Mouse (Mus musculus): ENCODE measurements around the gene Tgfbr3. TPM values are rescaled to one million over a fixed set of nuclear protein-coding genes. Genes with fewer than 3 reads are reported as not detected.
A peak's percentile ranks its signal among the peaks of the same experiment; 100 is the strongest.

Gene Tgfbr3
- polyA plus RNA-seq, 1 experiment from 2014 or later = 2.2 TPM

- no peak overlapping the region for H3K4me2 ChIP-seq (ENCODE audit: low read length)
- H3K27me3 ChIP-seq (replicated peaks; ENCODE audit: control insufficient read depth, insufficient read depth, low read length) = no peaks in the 10 kb centered on the region
- WGBS = 91% methylated on average over 5 of the region's 5 CpGs
- no peak for ATAC-seq
- no peak overlapping the region for H3K27ac ChIP-seq (ENCODE audit: low read length)
- no peaks in the 10 kb centered on the region for H3K4me1 ChIP-seq (replicated peaks; ENCODE audit: control insufficient read depth, insufficient read depth, low read length)
- no peak overlapping the region for H3K9ac ChIP-seq (replicated peaks; ENCODE audit: low read depth, low read length)
- no peaks in the 10 kb centered on the region for H3K9me3 ChIP-seq (ENCODE audit: control insufficient read depth, low read length)
- no peaks in the 10 kb centered on the region for H3K36me3 ChIP-seq (ENCODE audit: control insufficient read depth, insufficient read depth)
- H3K4me3 ChIP-seq (replicated peaks; ENCODE audit: low read length) = no peak overlapping the region
These were observed 81.5 kb downstream of the Tgfbr3 start for GRCm38 (mm10) chr5:107207911-107208310.

DNA sequence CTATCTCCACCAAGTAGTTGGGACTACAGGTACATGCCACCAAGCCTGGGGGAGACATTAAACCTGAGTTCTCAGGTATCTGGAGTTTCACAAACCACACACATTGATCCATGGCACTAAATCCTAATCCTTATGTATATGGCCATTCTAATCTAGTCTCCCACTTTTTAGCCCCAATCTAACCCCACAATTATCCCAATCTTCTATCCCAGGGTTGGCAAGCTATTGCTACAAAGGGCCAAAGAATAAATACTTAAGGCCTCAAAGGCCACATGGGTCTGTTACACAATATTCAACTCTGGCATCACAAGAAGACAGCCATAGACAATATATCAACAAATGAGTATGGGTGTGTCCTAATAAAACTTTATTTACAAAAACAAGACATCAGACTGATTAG lies 85.1 kb downstream of the Tgfbr3 start:
- Histone ChIP-seq H3K9me3 (ENCODE audit: control insufficient read depth, low read length) (no peaks in the 10 kb centered on the region), H3K27me3 (replicated peaks; ENCODE audit: control insufficient read depth, insufficient read depth, low read length) (no peaks in the 10 kb centered on the region), H3K36me3 (ENCODE audit: control insufficient read depth, insufficient read depth) (no peaks in the 10 kb centered on the region), H3K4me3 (replicated peaks; ENCODE audit: low read length) (no peak overlapping the region), H3K9ac (replicated peaks; ENCODE audit: low read depth, low read length) (no peak overlapping the region), H3K4me2 (ENCODE audit: low read length) (no peak overlapping the region), H3K27ac (ENCODE audit: low read length) (no peak overlapping the region), H3K4me1 (replicated peaks; ENCODE audit: control insufficient read depth, insufficient read depth, low read length) (0 out of 2 replicates have a peak, but pooled peaks cover 5% of the 10 kb centered on the region)
- no peak for ATAC-seq

DNA sequence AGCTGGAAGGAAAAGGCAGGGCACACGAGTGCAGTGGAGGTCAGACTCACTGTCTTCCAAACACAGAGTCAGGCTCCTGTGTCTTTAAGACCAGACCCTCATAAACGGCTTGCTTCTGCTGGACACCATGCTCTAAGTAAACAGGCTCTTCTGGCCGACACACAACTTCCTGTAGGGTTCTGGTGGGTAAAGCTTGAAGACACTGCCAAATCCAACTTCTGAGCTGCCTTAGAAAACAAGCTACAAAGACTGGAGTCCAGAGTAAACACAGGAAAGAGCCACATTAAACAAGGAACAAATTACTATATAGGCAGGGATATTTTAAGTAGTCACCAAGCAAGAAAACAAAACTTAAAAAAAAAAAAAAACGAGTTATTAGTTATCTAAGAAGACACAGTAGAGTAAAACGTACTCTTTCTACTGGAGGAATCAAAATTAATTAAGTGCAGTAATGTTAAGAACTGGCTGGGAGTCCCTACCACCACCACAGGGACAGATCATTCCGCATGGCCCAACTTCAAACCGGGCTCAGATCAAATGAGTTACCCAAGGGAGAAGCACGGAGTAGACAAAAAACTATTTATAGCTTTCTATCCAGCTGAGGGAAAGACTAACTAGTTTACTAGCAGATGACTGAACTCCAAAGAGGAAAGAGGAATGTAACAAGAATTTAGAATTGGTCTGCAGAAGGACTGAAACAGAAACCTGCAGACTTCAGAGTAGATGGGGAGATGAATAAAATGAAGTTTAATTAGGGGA lies 86.4 kb downstream of the Tgfbr3 start:
- no peak for ATAC-seq
- Histone ChIP-seq H3K27ac (ENCODE audit: low read length) (no peak overlapping the region), H3K9me3 (ENCODE audit: control insufficient read depth, low read length) (no peaks in the 10 kb centered on the region), H3K9ac (replicated peaks; ENCODE audit: low read depth, low read length) (no peak overlapping the region), H3K4me3 (replicated peaks; ENCODE audit: low read length) (no peak overlapping the region), H3K27me3 (replicated peaks; ENCODE audit: control insufficient read depth, insufficient read depth, low read length) (no peaks in the 10 kb centered on the region), H3K36me3 (ENCODE audit: control insufficient read depth, insufficient read depth) (no peaks in the 10 kb centered on the region), H3K4me2 (ENCODE audit: low read length) (no peak overlapping the region), H3K4me1 (replicated peaks; ENCODE audit: control insufficient read depth, insufficient read depth, low read length) (0 out of 2 replicates have a peak, but pooled peaks cover 5% of the 10 kb centered on the region)
- 39% methylated on average over 8 of the region's 8 CpGs for WGBS

DNA sequence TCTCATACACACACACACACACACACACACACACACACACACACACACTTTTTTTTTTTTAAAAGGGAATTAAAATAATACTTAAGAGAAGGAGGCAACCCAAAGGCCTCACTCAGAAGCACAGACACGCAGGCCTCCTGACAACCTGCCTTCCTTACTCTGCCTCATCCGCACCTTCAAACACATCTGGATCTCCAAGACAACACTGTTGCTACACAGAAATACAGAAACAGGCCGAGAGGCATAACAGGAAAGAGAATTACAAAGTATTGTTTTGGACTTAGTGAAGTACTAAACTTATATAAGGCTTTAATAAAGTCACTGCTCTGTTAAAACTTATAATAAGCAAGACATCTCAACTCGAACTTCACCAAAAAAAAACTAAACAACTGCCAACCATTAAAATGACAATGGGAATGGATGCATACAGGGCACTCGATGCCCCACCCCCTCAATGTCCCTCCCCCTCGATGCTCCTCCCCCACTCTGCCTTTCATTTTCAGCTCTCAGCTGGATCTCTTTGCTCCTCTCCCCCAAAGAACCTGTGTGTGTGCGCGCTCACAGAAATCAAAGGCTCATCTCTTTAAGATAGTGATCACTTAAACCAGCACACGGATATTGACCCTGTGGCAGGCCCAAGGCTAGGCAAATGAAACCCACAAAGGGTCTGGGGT lies 87.8 kb downstream of the Tgfbr3 start:
- no peak overlapping the region for H3K4me2 ChIP-seq (ENCODE audit: low read length)
- no peaks in the 10 kb centered on the region for H3K27me3 ChIP-seq (replicated peaks; ENCODE audit: control insufficient read depth, insufficient read depth, low read length)
- 0 out of 2 replicates have a peak, but pooled peaks cover 5% of the 10 kb centered on the region for H3K4me1 ChIP-seq (replicated peaks; ENCODE audit: control insufficient read depth, insufficient read depth, low read length)
- no peak overlapping the region for H3K4me3 ChIP-seq (replicated peaks; ENCODE audit: low read length)
- ATAC-seq = no peak
- no peak overlapping the region for H3K9ac ChIP-seq (replicated peaks; ENCODE audit: low read depth, low read length)
- H3K36me3 ChIP-seq (ENCODE audit: control insufficient read depth, insufficient read depth) = no peaks in the 10 kb centered on the region
- WGBS = 68% methylated on average over 9 of the region's 9 CpGs
- H3K27ac ChIP-seq (ENCODE audit: low read length) = no peak overlapping the region
- H3K9me3 ChIP-seq (ENCODE audit: control insufficient read depth, low read length) = no peaks in the 10 kb centered on the region

- no peak for ATAC-seq
- Histone ChIP-seq H3K27ac (ENCODE audit: low read length) (no peak overlapping the region), H3K27me3 (replicated peaks; ENCODE audit: control insufficient read depth, insufficient read depth, low read length) (no peaks in the 10 kb centered on the region), H3K36me3 (ENCODE audit: control insufficient read depth, insufficient read depth) (no peaks in the 10 kb centered on the region), H3K9ac (replicated peaks; ENCODE audit: low read depth, low read length) (no peak overlapping the region), H3K4me1 (replicated peaks; ENCODE audit: control insufficient read depth, insufficient read depth, low read length) (0 out of 2 replicates have a peak, but pooled peaks cover 5% of the 10 kb centered on the region), H3K4me2 (ENCODE audit: low read length) (no peak overlapping the region), H3K4me3 (replicated peaks; ENCODE audit: low read length) (no peak overlapping the region), H3K9me3 (ENCODE audit: control insufficient read depth, low read length) (no peaks in the 10 kb centered on the region)
- WGBS = 74% methylated on average over 12 of the region's 12 CpGs
These were observed 88.5 kb downstream of the Tgfbr3 start for GRCm38 (mm10) chr5:107200853-107201341.

GRCm38 (mm10) chr5:107200221-107200635 lies 89.2 kb downstream of the Tgfbr3 start:
- Histone ChIP-seq H3K27ac (ENCODE audit: low read length) (no peak overlapping the region), H3K9me3 (ENCODE audit: control insufficient read depth, low read length) (no peaks in the 10 kb centered on the region), H3K4me3 (replicated peaks; ENCODE audit: low read length) (no peak overlapping the region), H3K9ac (replicated peaks; ENCODE audit: low read depth, low read length) (no peak overlapping the region), H3K36me3 (ENCODE audit: control insufficient read depth, insufficient read depth) (no peaks in the 10 kb centered on the region), H3K4me2 (ENCODE audit: low read length) (no peak overlapping the region), H3K27me3 (replicated peaks; ENCODE audit: control insufficient read depth, insufficient read depth, low read length) (no peaks in the 10 kb centered on the region), H3K4me1 (replicated peaks; ENCODE audit: control insufficient read depth, insufficient read depth, low read length) (0 out of 2 replicates have a peak, but pooled peaks cover 5% of the 10 kb centered on the region)
- WGBS = 84% methylated on average over 10 of the region's 10 CpGs
- ATAC-seq = peak; percentile 59

GRCm38 (mm10) chr5:107195751-107196395 lies 93.6 kb downstream of the Tgfbr3 start:
- Histone ChIP-seq H3K27ac (ENCODE audit: low read length) (no peak overlapping the region), H3K4me2 (ENCODE audit: low read length) (no peak overlapping the region), H3K9me3 (ENCODE audit: control insufficient read depth, low read length) (no peaks in the 10 kb centered on the region), H3K27me3 (replicated peaks; ENCODE audit: control insufficient read depth, insufficient read depth, low read length) (no peaks in the 10 kb centered on the region), H3K4me3 (replicated peaks; ENCODE audit: low read length) (no peak overlapping the region), H3K9ac (replicated peaks; ENCODE audit: low read depth, low read length) (no peak overlapping the region), H3K36me3 (ENCODE audit: control insufficient read depth, insufficient read depth) (no peaks in the 10 kb centered on the region), H3K4me1 (replicated peaks; ENCODE audit: control insufficient read depth, insufficient read depth, low read length) (0 out of 2 replicates have a peak, but pooled peaks cover 4% of the 10 kb centered on the region)
- ATAC-seq = no peak
- 56% methylated on average over 12 of the region's 12 CpGs for WGBS

GRCm38 (mm10) chr5:107193160-107193559 lies 96.3 kb downstream of the Tgfbr3 start:
- Histone ChIP-seq H3K9me3 (ENCODE audit: control insufficient read depth, low read length) (no peaks in the 10 kb centered on the region), H3K27me3 (replicated peaks; ENCODE audit: control insufficient read depth, insufficient read depth, low read length) (no peaks in the 10 kb centered on the region), H3K27ac (ENCODE audit: low read length) (no peak overlapping the region), H3K4me1 (replicated peaks; ENCODE audit: control insufficient read depth, insufficient read depth, low read length) (no peaks in the 10 kb centered on the region), H3K9ac (replicated peaks; ENCODE audit: low read depth, low read length) (no peak overlapping the region), H3K4me2 (ENCODE audit: low read length) (no peak overlapping the region), H3K36me3 (ENCODE audit: control insufficient read depth, insufficient read depth) (no peaks in the 10 kb centered on the region), H3K4me3 (replicated peaks; ENCODE audit: low read length) (no peak overlapping the region)
- no peak for ATAC-seq
- WGBS = 91% methylated on average over 9 of the region's 9 CpGs

DNA sequence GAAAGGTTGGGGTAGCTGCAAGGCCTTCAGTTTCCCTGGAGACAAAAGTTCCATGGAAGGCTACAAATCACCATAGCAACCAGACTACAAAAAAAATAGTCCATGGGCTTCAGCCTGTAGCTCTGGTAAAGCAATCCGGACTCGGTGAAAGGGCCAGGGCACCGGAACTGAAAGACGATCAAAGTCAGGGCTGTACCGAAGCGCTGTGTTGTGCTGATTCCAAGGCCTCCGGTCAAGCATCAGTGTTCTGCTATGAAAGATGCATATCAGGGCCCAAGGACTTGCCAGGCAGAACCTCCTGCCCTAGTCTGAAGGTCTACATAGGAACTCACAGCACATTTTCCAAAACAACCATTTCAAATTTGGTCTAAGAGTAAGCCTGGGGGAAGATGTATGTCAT lies 97.1 kb downstream of the Tgfbr3 start:
- Histone ChIP-seq H3K36me3 (ENCODE audit: control insufficient read depth, insufficient read depth) (no peaks in the 10 kb centered on the region), H3K9me3 (ENCODE audit: control insufficient read depth, low read length) (no peaks in the 10 kb centered on the region), H3K4me3 (replicated peaks; ENCODE audit: low read length) (no peak overlapping the region), H3K4me2 (ENCODE audit: low read length) (no peak overlapping the region), H3K27me3 (replicated peaks; ENCODE audit: control insufficient read depth, insufficient read depth, low read length) (no peaks in the 10 kb centered on the region), H3K4me1 (replicated peaks; ENCODE audit: control insufficient read depth, insufficient read depth, low read length) (no peaks in the 10 kb centered on the region), H3K9ac (replicated peaks; ENCODE audit: low read depth, low read length) (no peak overlapping the region), H3K27ac (ENCODE audit: low read length) (no peak overlapping the region)
- ATAC-seq = no peak
- WGBS = 80% methylated on average over 7 of the region's 7 CpGs

All from forebrain, embryonic 16.5 days (tissue).